Mouse (Mus musculus) stomach, embryonic 14.5 days (tissue): Measurements from ENCODE around the gene Mmd. TPM values are rescaled to one million over a fixed set of nuclear protein-coding genes. Genes with fewer than 3 reads are reported as not detected.

Experiments used
- ATAC-seq: fragments of 200-750 bp; cut with Nextera tagmentation; 2 replicates; pipeline ENCODE4 v1.8.0; 2017; ENCODE audit warnings: low read depth, moderate TSS enrichment; ENCODE audit not compliant: insufficient number of reproducible peaks, insufficient read depth, low FRiP score
- H3K27ac ChIP-seq: fragments of 300-500 bp; sonication (generic); 2 replicates; pipeline ENCODE4 v1.5.1; 2014; ENCODE audit warnings: mild to moderate bottlenecking, low read length, moderate library complexity, mixed read lengths
- H3K27me3 ChIP-seq: fragments of 300-500 bp; sonication (generic); 2 replicates; pipeline ENCODE4 v1.6.1; 2014; ENCODE audit warnings: low read length, control low read depth, mixed read lengths; ENCODE audit not compliant: control insufficient read depth, insufficient read depth
- H3K36me3 ChIP-seq: fragments of 300-500 bp; sonication (generic); 2 replicates; pipeline ENCODE4 v1.6.1; 2014; ENCODE audit warnings: mild to moderate bottlenecking, control low read depth, low read length, moderate library complexity, mixed read lengths; ENCODE audit not compliant: control insufficient read depth, insufficient read depth
- H3K4me1 ChIP-seq: fragments of 300-500 bp; sonication (generic); 2 replicates; pipeline ENCODE4 v1.6.1; 2014; ENCODE audit warnings: low read length, control low read depth, mixed read lengths; ENCODE audit not compliant: control insufficient read depth, insufficient read depth
- H3K4me2 ChIP-seq: fragments of 300-500 bp; sonication (generic); replicated peaks from 2 replicates; pipeline ENCODE4 v1.6.1; 2014; ENCODE audit warnings: low read depth, low read length, control low read depth
- H3K4me3 ChIP-seq: fragments of 300-500 bp; sonication (generic); 2 replicates; pipeline ENCODE4 v1.5.1; 2014; ENCODE audit warnings: low read depth, low read length, control low read depth
- H3K9ac ChIP-seq: fragments of 300-500 bp; sonication (generic); replicated peaks from 2 replicates; pipeline ENCODE4 v1.6.1; 2014; ENCODE audit warnings: low read depth, mild to moderate bottlenecking, control low read depth, low read length, moderate library complexity, mixed read lengths
- H3K9me3 ChIP-seq: fragments of 300-500 bp; sonication (generic); 2 replicates; pipeline ENCODE4 v1.6.1; 2016; ENCODE audit warnings: low read depth, low read length, control low read depth; ENCODE audit not compliant: control insufficient read depth
- WGBS: fragments of 180-500 bp; shearing (Covaris S2); extraction: QIAGEN DNeasy Blood & Tissue Kit; methylation state at CpG from one replicate; pipeline ENCODE4 v1.1.7; 2014; 5-methylcytosine and 5-hydroxymethylcytosine counted together
- polyA plus RNA-seq: library from polyadenylated mRNA; unstranded; fragments of >200 nt; fragmentation: Nextera tagmentation; extraction: Ambion mirVana; gene quantifications from 2 replicates; pipeline ENCODE4 v1.2.1, GENCODE M21; 2014

Mmd gene
- polyA plus RNA-seq = 34.3 TPM in 2 replicates

GRCm38 (mm10) chr11:90249025-90249650, at the start of gene Mmd:
Gene Mmd, plus strand, starts transcription at chr11:90249456.
- Histone ChIP-seq H3K36me3 (no peaks in the 10 kb centered on the region), H3K9me3 (no peaks in the 10 kb centered on the region), H3K27ac (peak within 1 kb of the TSS; percentile 68; the same call in 1 of the 2 replicates), H3K27me3 (no peaks in the 10 kb centered on the region), H3K4me3 (peak within 1 kb of the TSS; percentile 81), H3K4me1 (peaks cover 17% of the 10 kb centered on the region; the same call in 1 of the 2 replicates), H3K9ac (peak within 1 kb of the TSS; percentile 83), H3K4me2 (peak within 1 kb of the TSS; percentile 86)
- under 1% methylated on average over 43 of the region's 51 CpGs for WGBS
- peak; percentile 99 for ATAC-seq

GRCm38 (mm10) chr11:90200826-90201225, 48.4 kb upstream of the Mmd start:
- H3K27me3 ChIP-seq = no peaks in the 10 kb centered on the region
- no peak overlapping the region for H3K4me3 ChIP-seq
- no peaks in the 10 kb centered on the region for H3K9me3 ChIP-seq
- no peak overlapping the region for H3K4me2 ChIP-seq
- H3K4me1 ChIP-seq = no peaks in the 10 kb centered on the region
- 85% methylated on average over 2 of the region's 2 CpGs for WGBS
- no peak overlapping the region for H3K27ac ChIP-seq
- no peaks in the 10 kb centered on the region for H3K36me3 ChIP-seq
- H3K9ac ChIP-seq = no peak overlapping the region
- ATAC-seq = no peak

- Histone ChIP-seq H3K36me3 (no peaks in the 10 kb centered on the region), H3K4me2 (no peak overlapping the region), H3K9me3 (no peaks in the 10 kb centered on the region), H3K27ac (no peak overlapping the region), H3K9ac (no peak overlapping the region), H3K4me1 (no peaks in the 10 kb centered on the region), H3K27me3 (no peaks in the 10 kb centered on the region), H3K4me3 (no peak overlapping the region)
- 73% methylated on average over 7 of the region's 7 CpGs for WGBS
- ATAC-seq = no peak
Observed at GRCm38 (mm10) chr11:90214246-90214645, 35.0 kb upstream of the Mmd start.

- Histone ChIP-seq H3K4me3 (no peak overlapping the region), H3K4me1 (0 out of 2 replicates have a peak, but pooled peaks cover 3% of the 10 kb centered on the region), H3K9ac (no peak overlapping the region), H3K36me3 (no peaks in the 10 kb centered on the region), H3K27me3 (no peaks in the 10 kb centered on the region), H3K4me2 (no peak overlapping the region), H3K27ac (no peak overlapping the region), H3K9me3 (no peaks in the 10 kb centered on the region)
- no peak for ATAC-seq
- WGBS = 75% methylated on average over 6 of the region's 6 CpGs
Observed at GRCm38 (mm10) chr11:90220022-90220645, 29.1 kb upstream of the Mmd start.

- 33% methylated on average over 2 of the region's 2 CpGs for WGBS
- Histone ChIP-seq H3K9me3 (no peaks in the 10 kb centered on the region), H3K36me3 (no peaks in the 10 kb centered on the region), H3K27ac (no peak overlapping the region), H3K4me3 (no peak overlapping the region), H3K4me2 (no peak overlapping the region), H3K27me3 (no peaks in the 10 kb centered on the region), H3K9ac (no peak overlapping the region), H3K4me1 (0 out of 2 replicates have a peak, but pooled peaks cover 5% of the 10 kb centered on the region)
- ATAC-seq = no peak
Observed at GRCm38 (mm10) chr11:90220750-90221149, 28.5 kb upstream of the Mmd start.

- Histone ChIP-seq H3K9me3 (no peaks in the 10 kb centered on the region), H3K9ac (no peak overlapping the region), H3K27ac (no peak overlapping the region), H3K36me3 (no peaks in the 10 kb centered on the region), H3K4me3 (no peak overlapping the region), H3K4me1 (0 out of 2 replicates have a peak, but pooled peaks cover 7% of the 10 kb centered on the region), H3K4me2 (no peak overlapping the region), H3K27me3 (no peaks in the 10 kb centered on the region)
- 36% methylated on average over 11 of the region's 11 CpGs for WGBS
- ATAC-seq = no peak
Observed at GRCm38 (mm10) chr11:90224914-90225470, 24.3 kb upstream of the Mmd start.

GRCm38 (mm10) chr11:90227000-90227922, 22.0 kb upstream of the Mmd start:
- WGBS = 63% methylated on average over 12 of the region's 12 CpGs

More at GRCm38 (mm10) chr11:90227000-90227922, 22.0 kb upstream of the Mmd start:
- no peak overlapping the region for H3K4me3 ChIP-seq
- 0 out of 2 replicates have a peak, but pooled peaks cover 12% of the 10 kb centered on the region for H3K4me1 ChIP-seq
- no peak overlapping the region for H3K9ac ChIP-seq
- no peak for ATAC-seq
- H3K27me3 ChIP-seq = no peaks in the 10 kb centered on the region
- no peak overlapping the region for H3K4me2 ChIP-seq
- H3K27ac ChIP-seq = no peak overlapping the region
- no peaks in the 10 kb centered on the region for H3K9me3 ChIP-seq
- no peaks in the 10 kb centered on the region for H3K36me3 ChIP-seq
